Mouse (Mus musculus) midbrain, embryonic 12.5 days (tissue): Measurements from ENCODE around the gene Zmynd11. TPM values are rescaled to one million over a fixed set of nuclear protein-coding genes. Genes with fewer than 3 reads are reported as not detected.
"Not testable (repeated sequence)": the region's sequence is repeated elsewhere in the genome, so short reads cannot be mapped to it uniquely, and the experiment has no call there.

Source experiments
- ATAC-seq: fragments of 200-750 bp; cut with Nextera tagmentation; 2 replicates; pipeline ENCODE4 v1.8.0; 2017; ENCODE audit warnings: low read depth, moderate TSS enrichment, moderate library complexity; ENCODE audit not compliant: low FRiP score
- H3K27ac ChIP-seq: fragments of 300-500 bp; sonication (generic); replicated peaks from 2 replicates; pipeline ENCODE4 v1.5.1; 2016; ENCODE audit warnings: mild to moderate bottlenecking
- H3K27me3 ChIP-seq: fragments of 300-500 bp; sonication (generic); 2 replicates; pipeline ENCODE4 v1.6.1; 2016; ENCODE audit warnings: mild to moderate bottlenecking
- H3K36me3 ChIP-seq: fragments of 300-500 bp; sonication (generic); 2 replicates; pipeline ENCODE4 v1.6.1; 2016
- H3K4me1 ChIP-seq: fragments of 300-500 bp; sonication (generic); 2 replicates; pipeline ENCODE4 v1.6.1; 2016
- H3K4me2 ChIP-seq: fragments of 300-500 bp; sonication (generic); replicated peaks from 2 replicates; pipeline ENCODE4 v1.6.1; 2016; ENCODE audit warnings: mild to moderate bottlenecking, moderate library complexity
- H3K4me3 ChIP-seq: fragments of 300-500 bp; sonication (generic); 2 replicates; pipeline ENCODE4 v1.5.1; 2016; ENCODE audit warnings: mild to moderate bottlenecking
- H3K9ac ChIP-seq: fragments of 300-500 bp; sonication (generic); replicated peaks from 2 replicates; pipeline ENCODE4 v1.6.1; 2016; ENCODE audit warnings: mild to moderate bottlenecking, moderate library complexity
- H3K9me3 ChIP-seq: fragments of 300-500 bp; sonication (generic); 2 replicates; pipeline ENCODE4 v1.6.1; 2016; ENCODE audit warnings: mild to moderate bottlenecking
- WGBS: fragments of 180-500 bp; shearing (Covaris S2); methylation state at CpG from one replicate; pipeline ENCODE4 v1.1.7; 2016; 5-methylcytosine and 5-hydroxymethylcytosine counted together
- polyA plus RNA-seq: library from polyadenylated mRNA; unstranded; fragments of >200 nt; fragmentation: Nextera tagmentation; extraction: Ambion mirVana; gene quantifications from 2 replicates; pipeline ENCODE4 v1.2.1, GENCODE M21; 2016

Zmynd11 gene
- polyA plus RNA-seq, 1 experiment from 2014 or later, result 152 TPM

GRCm38 (mm10) chr13:9760057-9760456 is 5.1 kb downstream of the Zmynd11 start:
- H3K9me3 ChIP-seq, result no peaks in the 10 kb centered on the region
- H3K36me3 ChIP-seq, result no peaks in the 10 kb centered on the region
- H3K27ac ChIP-seq, result no peak overlapping the region
- peak overlapping the region; percentile 27; the same call in 1 of the 2 replicates for H3K4me2 ChIP-seq
- no peaks in the 10 kb centered on the region for H3K27me3 ChIP-seq
- ATAC-seq, result peak; percentile 24; the same call in 1 of the 2 replicates
- no peak overlapping the region for H3K9ac ChIP-seq
- 17% methylated on average over 6 of the region's 6 CpGs for WGBS
- H3K4me3 ChIP-seq, result peak overlapping the region; percentile 12; the same call in 1 of the 2 replicates
- peaks cover 46% of the 10 kb centered on the region for H3K4me1 ChIP-seq

GRCm38 (mm10) chr13:9757842-9758491 is 7.2 kb downstream of the Zmynd11 start:
- WGBS, result 56% methylated on average over 9 of the region's 9 CpGs
- H3K27me3 ChIP-seq, result no peaks in the 10 kb centered on the region
- 0 out of 2 replicates have a peak overlapping the region, but pooled peaks have one; percentile 4 for H3K9ac ChIP-seq
- no peak overlapping the region for H3K4me3 ChIP-seq
- no peaks in the 10 kb centered on the region for H3K9me3 ChIP-seq
- ATAC-seq, result no peak
- H3K36me3 ChIP-seq, result no peaks in the 10 kb centered on the region
- no peak overlapping the region for H3K4me2 ChIP-seq
- H3K4me1 ChIP-seq, result peaks cover 56% of the 10 kb centered on the region
- H3K27ac ChIP-seq, result peak overlapping the region; percentile 32

DNA sequence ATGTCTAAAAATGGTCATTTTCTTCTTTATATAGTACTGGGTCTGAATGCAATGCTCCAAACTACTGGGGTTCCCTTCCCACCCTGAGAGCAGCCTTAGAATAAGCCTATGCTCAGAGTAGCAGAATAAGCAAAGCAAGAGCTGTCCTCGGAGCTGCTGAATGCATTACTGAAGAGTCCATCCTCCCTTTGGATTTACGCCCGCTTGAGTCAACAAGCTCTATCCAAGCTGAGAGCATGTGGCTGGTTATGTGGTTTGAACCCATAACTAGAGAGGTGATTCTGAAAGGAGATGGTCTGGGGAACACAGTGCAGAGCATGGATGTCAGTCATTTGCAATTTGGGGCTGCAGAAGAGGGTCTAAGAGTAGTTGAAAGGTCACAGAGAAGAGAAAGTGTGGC is 11.4 kb downstream of the Zmynd11 start:
- no peak overlapping the region for H3K9ac ChIP-seq
- H3K4me3 ChIP-seq, result no peak overlapping the region
- H3K27me3 ChIP-seq, result no peaks in the 10 kb centered on the region
- no peak overlapping the region; the same call in 1 of the 2 replicates for H3K27ac ChIP-seq
- H3K9me3 ChIP-seq, result no peaks in the 10 kb centered on the region
- no peak for ATAC-seq
- no peaks in the 10 kb centered on the region for H3K36me3 ChIP-seq
- peaks cover 34% of the 10 kb centered on the region for H3K4me1 ChIP-seq
- 36% methylated on average over 3 of the region's 3 CpGs for WGBS
- H3K4me2 ChIP-seq, result no peak overlapping the region

DNA sequence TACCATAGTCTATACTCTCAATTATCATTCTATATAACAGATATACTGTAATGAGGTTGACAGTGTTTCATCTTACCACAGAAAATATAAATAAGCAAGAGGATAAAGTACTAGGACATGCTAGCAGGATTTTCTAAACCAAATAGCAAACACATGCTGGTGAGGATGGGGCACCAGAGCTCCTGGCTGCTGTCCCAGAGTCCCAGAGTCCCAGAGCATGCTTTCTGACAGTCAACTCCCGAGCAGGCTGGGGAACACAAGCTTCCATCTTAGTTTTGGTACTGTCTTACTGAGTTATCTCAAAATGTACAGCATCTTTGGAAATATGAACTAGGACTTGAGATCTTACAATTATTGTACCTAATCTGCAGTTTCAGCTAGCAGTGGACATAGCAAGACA is 14.8 kb downstream of the Zmynd11 start:
- no peak for ATAC-seq
- no peaks in the 10 kb centered on the region for H3K36me3 ChIP-seq
- no peaks in the 10 kb centered on the region for H3K27me3 ChIP-seq
- no peaks in the 10 kb centered on the region for H3K9me3 ChIP-seq
- H3K4me2 ChIP-seq, result no peak overlapping the region
- 76% methylated on average over 1 of the region's 1 CpGs for WGBS
- H3K27ac ChIP-seq, result no peak overlapping the region
- H3K4me3 ChIP-seq, result no peak overlapping the region
- H3K9ac ChIP-seq, result no peak overlapping the region
- peaks cover 19% of the 10 kb centered on the region; the same call in 1 of the 2 replicates for H3K4me1 ChIP-seq

GRCm38 (mm10) chr13:9749796-9750195 is 15.3 kb downstream of the Zmynd11 start:
- no peak overlapping the region for H3K4me3 ChIP-seq
- H3K9ac ChIP-seq, result no peak overlapping the region
- H3K4me1 ChIP-seq, result peaks cover 19% of the 10 kb centered on the region; the same call in 1 of the 2 replicates

GRCm38 (mm10) chr13:9738190-9738589 is 26.9 kb downstream of the Zmynd11 start:
- ATAC-seq, result no peak
- no peaks in the 10 kb centered on the region for H3K9me3 ChIP-seq
- H3K4me3 ChIP-seq, result no peak overlapping the region
- H3K27me3 ChIP-seq, result no peaks in the 10 kb centered on the region
- H3K4me1 ChIP-seq, result peaks cover 5% of the 10 kb centered on the region; the same call in 1 of the 2 replicates
- no peak overlapping the region for H3K27ac ChIP-seq
- no peak overlapping the region for H3K9ac ChIP-seq
- no peak overlapping the region for H3K4me2 ChIP-seq
- no peaks in the 10 kb centered on the region for H3K36me3 ChIP-seq
- WGBS, result 67% methylated on average over 2 of the region's 2 CpGs

More at GRCm38 (mm10) chr13:9749796-9750195, 15.3 kb downstream of the Zmynd11 start:
- WGBS, result 91% methylated on average over 4 of the region's 4 CpGs
- no peaks in the 10 kb centered on the region for H3K27me3 ChIP-seq
- ATAC-seq, result no peak
- no peaks in the 10 kb centered on the region for H3K9me3 ChIP-seq
- no peak overlapping the region for H3K27ac ChIP-seq
- no peaks in the 10 kb centered on the region for H3K36me3 ChIP-seq
- H3K4me2 ChIP-seq, result no peak overlapping the region

GRCm38 (mm10) chr13:9737024-9737423 is 28.1 kb downstream of the Zmynd11 start:
- no peak for ATAC-seq

DNA sequence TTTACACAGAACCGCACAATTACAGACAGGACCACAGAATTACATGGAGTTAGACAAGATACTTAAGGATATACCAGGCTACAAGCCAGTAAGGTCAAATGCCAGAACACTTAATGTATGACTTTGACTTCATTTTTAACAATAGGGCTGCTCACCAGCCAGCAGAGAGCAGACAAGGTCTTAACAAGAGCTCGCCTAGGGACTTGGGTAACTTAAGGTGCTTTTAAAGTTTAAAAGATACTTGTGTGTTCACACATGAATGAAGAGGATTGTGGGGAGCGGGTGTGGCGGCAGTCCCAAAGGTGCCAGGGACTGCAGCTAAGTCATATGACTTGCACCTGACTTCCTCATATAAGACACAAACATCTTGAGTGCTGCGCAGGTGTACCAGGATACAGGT is 32.9 kb downstream of the Zmynd11 start:
- WGBS, result 96% methylated on average over 4 of the region's 5 CpGs

More at GRCm38 (mm10) chr13:9737024-9737423, 28.1 kb downstream of the Zmynd11 start:
- Histone ChIP-seq H3K4me3 (no peak overlapping the region), H3K9ac (no peak overlapping the region), H3K4me1 (peaks cover 5% of the 10 kb centered on the region; the same call in 1 of the 2 replicates), H3K9me3 (no peaks in the 10 kb centered on the region), H3K27ac (no peak overlapping the region), H3K27me3 (no peaks in the 10 kb centered on the region), H3K4me2 (no peak overlapping the region), H3K36me3 (peaks cover 2% of the 10 kb centered on the region; the same call in 1 of the 2 replicates)
- 88% methylated on average over 5 of the region's 5 CpGs for WGBS

DNA sequence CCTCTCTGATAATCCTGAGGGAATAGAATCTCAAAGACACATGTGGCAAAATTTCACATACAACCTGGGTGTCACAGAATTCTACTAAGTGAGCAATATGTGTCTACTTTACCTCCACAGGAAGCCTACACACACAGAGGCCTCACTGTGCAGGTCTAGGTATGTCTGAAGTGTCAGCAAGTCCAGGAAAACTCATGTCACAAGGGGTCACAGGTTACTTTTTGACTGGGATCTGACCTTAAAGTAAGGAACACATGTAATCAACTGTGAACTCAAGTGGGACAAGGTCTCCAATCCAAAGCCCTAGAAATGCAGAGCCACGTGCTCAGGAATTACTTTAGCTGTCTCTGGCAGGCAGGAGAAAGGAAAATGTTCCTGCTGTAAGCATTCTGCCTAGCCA is 36.1 kb downstream of the Zmynd11 start:
- Histone ChIP-seq H3K4me2 (no peak overlapping the region), H3K27ac (no peak overlapping the region), H3K4me1 (no peaks in the 10 kb centered on the region), H3K36me3 (peaks cover 24% of the 10 kb centered on the region), H3K9me3 (no peaks in the 10 kb centered on the region), H3K4me3 (no peak overlapping the region), H3K9ac (no peak overlapping the region), H3K27me3 (no peaks in the 10 kb centered on the region)
- 79% methylated on average over 1 of the region's 1 CpGs for WGBS
- ATAC-seq, result no peak

More for the DNA sequence above, 32.9 kb downstream of the Zmynd11 start:
- H3K27ac ChIP-seq, H3K9me3 ChIP-seq, H3K27me3 ChIP-seq, H3K4me2 ChIP-seq, ATAC-seq, H3K9ac ChIP-seq, H3K4me3 ChIP-seq, H3K4me1 ChIP-seq: not testable (repeated sequence)
- H3K36me3 ChIP-seq, result peaks cover 14% of the 10 kb centered on the region; the same call in 1 of the 2 replicates

GRCm38 (mm10) chr13:9715224-9715623 is 49.9 kb downstream of the Zmynd11 start:
- H3K36me3 ChIP-seq, result peaks cover 5% of the 10 kb centered on the region
- H3K27me3 ChIP-seq, result no peaks in the 10 kb centered on the region
- no peak overlapping the region for H3K4me3 ChIP-seq
- no peaks in the 10 kb centered on the region for H3K4me1 ChIP-seq
- no peak for ATAC-seq
- no peak overlapping the region for H3K27ac ChIP-seq
- no peak overlapping the region for H3K9ac ChIP-seq
- no peaks in the 10 kb centered on the region for H3K9me3 ChIP-seq
- WGBS, result 96% methylated on average over 1 of the region's 1 CpGs
- no peak overlapping the region for H3K4me2 ChIP-seq

- H3K9me3 ChIP-seq, result no peaks in the 10 kb centered on the region
- H3K36me3 ChIP-seq, result peaks cover 10% of the 10 kb centered on the region
- H3K4me2 ChIP-seq, result no peak overlapping the region
- no peaks in the 10 kb centered on the region for H3K4me1 ChIP-seq
- H3K27me3 ChIP-seq, result no peaks in the 10 kb centered on the region
- H3K9ac ChIP-seq, result no peak overlapping the region
- 83% methylated on average over 6 of the region's 6 CpGs for WGBS
- ATAC-seq, result no peak
- no peak overlapping the region for H3K4me3 ChIP-seq
- no peak overlapping the region for H3K27ac ChIP-seq
Observed at GRCm38 (mm10) chr13:9713462-9714134, 51.5 kb downstream of the Zmynd11 start.

DNA sequence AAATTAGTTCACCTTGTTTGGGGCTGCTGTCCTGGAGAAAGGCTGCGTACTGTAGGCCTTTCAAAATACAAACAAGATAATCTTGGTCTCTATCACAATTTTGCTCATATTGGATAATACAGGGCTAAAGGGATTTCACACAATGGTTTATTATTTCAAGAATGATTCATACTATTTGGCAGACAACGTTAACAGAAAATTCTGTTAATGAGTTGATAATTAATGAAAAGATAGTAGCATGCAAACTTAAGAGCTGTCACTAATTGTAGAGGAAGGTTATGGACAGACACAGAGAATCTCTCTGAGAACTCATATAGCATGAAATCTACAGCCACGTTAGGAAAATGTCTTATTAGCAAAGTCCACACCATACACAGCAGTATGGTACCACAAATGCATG is 52.2 kb downstream of the Zmynd11 start:
- Histone ChIP-seq H3K9ac (no peak overlapping the region), H3K9me3 (no peaks in the 10 kb centered on the region), H3K36me3 (peaks cover 11% of the 10 kb centered on the region), H3K27me3 (no peaks in the 10 kb centered on the region), H3K4me2 (no peak overlapping the region), H3K4me3 (no peak overlapping the region), H3K27ac (no peak overlapping the region), H3K4me1 (no peaks in the 10 kb centered on the region)
- no peak for ATAC-seq
- 92% methylated on average over 3 of the region's 3 CpGs for WGBS
